Mouse (Mus musculus): ENCODE data around the gene Atg7.
"Not testable (repeated sequence)": the region's sequence is repeated elsewhere in the genome, so short reads cannot be mapped to it uniquely, and the experiment has no call there.

The Atg7 gene

GRCm38 (mm10) chr6:114642601-114643528 is at the start of gene Atg7:
Gene Atg7, plus strand, starts transcription at chr6:114643097.
- DNase-seq (ENCODE audit: low spot score), result peak; percentile 87

DNA sequence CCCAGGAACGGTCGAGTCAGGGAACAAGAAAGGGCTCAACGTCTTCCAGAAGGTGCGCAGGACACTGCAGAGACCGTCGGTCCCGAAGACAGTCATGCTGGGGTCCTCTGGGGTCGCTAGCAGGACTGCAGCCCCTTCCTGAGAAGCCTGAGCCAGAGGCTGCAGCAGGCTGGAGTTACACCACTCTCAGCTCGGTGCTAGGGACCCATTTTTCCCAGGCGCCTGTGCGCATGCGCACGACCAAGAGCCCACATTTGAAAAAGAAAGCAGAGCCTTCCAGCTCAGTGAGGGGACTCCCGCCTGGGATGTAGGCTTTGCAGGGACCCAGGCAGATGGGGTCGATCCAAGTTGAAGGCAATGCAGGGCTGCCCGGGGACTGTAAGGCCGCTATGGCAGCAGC is 28.8 kb upstream of the Atg7 start:
- not testable (repeated sequence) for DNase-seq (ENCODE audit: low spot score)

- not testable (repeated sequence) for DNase-seq (ENCODE audit: low spot score)
Observed at GRCm38 (mm10) chr6:114633886-114634285, 9.0 kb upstream of the Atg7 start.

DNA sequence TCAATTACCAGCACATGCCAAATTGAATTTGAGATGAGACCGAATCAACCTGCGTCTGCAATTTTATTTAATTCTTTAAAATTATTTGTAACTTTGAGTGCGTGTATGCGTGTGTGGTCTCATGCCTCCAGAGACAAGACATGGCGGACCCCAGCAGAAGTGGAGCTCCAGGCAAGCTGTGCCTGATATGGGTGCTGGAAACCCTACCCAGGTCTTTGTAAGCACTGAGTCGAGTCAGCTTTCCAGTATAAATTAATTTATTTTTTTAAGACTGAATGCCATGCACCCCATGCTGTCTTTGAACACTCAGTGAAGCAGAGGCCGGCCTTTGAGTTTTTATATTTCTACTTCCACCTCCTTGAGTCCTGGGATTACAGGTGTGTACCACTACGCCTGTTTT is 819 bp downstream of the Atg7 start:
- DNase-seq (ENCODE audit: low spot score), result no peak

- no peak for DNase-seq (ENCODE audit: low spot score)
Observed at GRCm38 (mm10) chr6:114644531-114644930, 1.6 kb downstream of the Atg7 start.

DNA sequence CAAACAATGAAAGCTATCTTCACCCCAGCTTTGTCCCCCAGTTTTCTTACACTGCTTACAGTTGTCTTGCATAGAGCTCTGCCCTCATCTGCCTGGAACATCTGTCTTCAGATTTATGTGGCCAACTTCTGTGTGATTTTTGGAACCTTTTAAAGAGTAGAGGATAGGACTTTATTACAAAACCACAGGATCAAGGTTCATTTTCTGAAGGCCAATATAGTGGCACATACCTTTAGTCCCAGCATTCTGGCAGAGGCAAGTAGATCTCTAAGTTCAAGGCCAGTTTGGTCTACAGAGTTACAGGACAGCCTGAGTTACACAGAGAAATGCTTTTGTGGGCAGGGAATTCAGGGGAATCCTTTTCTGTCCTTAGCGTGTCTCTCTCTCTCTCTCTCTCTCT is 3.3 kb downstream of the Atg7 start:
- no peak for DNase-seq (ENCODE audit: low spot score)

DNA sequence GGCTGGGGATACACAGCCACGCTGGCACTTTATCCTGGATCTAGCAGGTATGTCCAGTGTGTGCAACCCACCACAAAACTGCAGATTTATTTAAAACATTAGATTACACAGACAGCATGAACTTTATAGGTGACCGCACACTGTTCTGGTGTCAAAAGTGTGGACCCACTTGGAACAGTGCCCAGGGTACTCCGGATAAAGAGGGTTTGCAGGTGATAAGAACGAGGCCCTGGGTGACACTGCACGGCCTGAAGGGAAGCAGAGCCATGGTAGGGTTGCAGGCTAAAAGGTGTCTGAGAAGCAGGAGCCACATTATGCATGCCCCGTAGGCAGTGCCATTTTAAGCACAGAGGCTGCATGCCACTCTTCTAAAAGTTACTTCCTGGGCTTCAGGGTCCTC is 4.1 kb downstream of the Atg7 start:
- no peak for DNase-seq (ENCODE audit: low spot score)

DNA sequence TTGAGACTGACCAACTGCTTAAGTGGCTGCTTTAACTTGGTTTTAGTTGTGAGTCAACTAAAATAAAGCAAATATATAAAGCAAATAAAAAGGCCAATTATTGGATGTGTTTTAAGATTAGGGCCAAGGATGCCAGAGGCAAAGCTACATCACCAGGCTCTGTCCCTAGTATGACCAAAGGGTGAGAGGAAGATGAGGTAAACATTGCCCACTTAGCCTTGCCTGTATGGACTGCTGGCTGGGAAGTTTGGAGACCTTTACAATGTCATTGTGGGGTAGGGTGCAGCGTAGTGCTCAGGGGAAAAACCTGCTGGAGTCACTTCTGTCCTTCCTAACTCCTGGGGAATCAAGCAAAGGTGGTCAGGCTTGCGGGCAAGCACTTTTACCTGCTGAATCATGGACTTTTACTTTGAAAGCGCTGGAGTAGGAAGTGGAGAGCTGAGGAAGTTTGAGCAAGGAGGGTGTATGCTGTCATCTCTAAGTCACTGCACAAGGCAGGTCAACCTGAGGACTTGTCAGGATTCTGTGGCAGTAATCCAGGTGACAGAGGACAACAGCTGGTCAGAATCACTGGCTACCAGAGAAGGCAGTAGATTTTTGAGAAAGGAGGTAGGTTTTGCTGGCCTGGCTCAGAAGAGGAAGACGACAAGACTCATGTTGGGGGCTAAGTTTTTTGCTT is 5.6 kb downstream of the Atg7 start:
- DNase-seq (ENCODE audit: low spot score), result no peak

- no peak for DNase-seq (ENCODE audit: low spot score)
Observed at GRCm38 (mm10) chr6:114652209-114652608, 9.3 kb downstream of the Atg7 start.

DNA sequence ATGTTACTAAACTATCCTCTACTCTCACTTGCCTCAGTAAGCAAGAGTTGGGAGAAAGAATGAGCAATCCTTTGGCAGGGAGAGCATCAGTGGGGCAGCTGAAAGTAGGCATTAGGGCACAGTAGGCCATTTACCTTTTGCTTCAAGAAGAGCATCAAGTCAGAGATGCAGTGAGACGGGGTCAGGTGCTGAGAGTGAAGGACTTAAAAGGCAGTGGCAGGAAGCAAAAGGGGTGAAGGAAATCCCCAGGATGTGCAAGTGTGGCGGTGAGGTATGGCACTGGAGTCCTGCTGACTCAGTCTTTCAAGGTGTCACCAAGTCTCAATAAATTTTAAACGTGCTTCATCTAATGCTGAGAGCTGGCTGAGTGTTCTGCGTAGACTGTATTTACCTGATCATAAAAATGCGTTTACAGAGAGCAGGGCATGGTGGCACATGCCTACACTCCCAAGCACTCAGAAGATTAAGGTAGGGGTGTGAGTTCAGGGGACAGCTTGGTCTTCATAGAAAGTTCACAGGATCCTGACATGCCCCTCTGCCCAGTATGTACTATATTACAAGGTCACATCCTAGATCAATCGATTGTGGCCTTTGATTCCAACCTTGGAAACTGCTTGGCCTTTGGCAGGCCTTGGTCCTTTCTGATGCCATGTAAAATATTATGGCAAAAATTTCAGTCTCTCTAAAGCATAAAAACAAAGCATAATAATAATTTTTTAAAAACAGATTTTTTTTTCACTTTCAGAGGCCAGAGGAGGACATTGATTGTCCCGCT is 14.1 kb downstream of the Atg7 start:
- DNase-seq (ENCODE audit: low spot score), result no peak

DNA sequence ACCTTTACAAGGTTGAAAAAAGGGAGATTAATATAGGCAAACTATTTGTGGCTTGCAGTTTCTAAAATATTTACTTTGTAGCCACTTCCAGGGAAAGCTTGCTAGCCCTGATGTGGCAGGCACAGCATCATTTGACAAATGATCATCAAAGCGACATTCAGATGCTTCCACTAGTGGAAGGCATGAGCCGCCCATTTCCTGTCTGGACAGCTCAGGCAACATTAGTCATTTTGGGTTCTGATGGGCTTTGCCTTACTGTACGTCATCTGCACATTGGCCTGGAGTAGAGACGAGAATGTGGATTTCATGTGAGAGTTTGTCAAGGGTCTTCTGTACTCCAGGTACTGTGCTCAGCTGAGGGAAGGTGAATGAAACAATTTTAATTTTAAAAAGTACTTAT is 14.9 kb downstream of the Atg7 start:
- DNase-seq (ENCODE audit: low spot score), result no peak

GRCm38 (mm10) chr6:114659278-114659991 is 16.5 kb downstream of the Atg7 start:
- no peak for DNase-seq (ENCODE audit: low spot score)

DNA sequence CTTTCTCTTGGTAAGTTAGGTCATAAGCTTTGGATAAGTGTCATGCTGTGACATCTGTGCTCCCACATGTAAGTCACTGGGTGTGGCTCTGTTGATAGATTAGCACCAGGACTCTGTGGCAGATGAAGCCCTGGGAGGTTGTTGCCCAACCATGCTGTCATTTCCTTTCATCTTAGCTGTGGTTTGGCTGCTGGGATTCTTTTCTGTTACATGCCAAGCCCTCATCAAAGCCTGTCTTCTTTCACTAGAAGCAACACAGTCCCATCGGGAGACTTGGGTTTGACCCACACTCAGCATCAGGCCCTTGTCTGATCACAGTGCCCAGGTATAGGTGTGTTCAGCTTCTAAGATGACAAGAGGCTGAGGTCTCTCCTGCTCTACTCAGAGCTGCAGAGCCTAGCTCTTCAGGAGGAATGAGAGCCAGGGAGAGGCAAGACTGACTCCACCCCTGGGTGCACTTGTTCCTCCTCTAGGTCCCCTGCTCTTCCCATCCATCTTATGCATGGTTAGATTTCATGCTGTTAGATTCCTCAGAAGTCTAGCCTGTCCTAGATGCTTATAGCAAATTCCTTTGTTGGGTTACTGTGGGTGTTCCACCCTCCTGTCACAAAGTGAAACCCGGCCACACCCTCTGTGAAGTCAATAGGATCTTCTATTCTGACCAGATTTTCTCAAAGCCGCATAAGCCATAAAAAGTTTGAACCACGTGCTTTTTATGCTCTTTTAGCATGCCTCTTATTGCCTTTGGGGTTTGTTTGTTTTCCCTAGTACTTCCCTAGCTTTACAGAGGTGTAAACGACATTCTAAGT is 17.3 kb downstream of the Atg7 start:
- DNase-seq (ENCODE audit: low spot score), result no peak

GRCm38 (mm10) chr6:114663707-114664106 is 20.8 kb downstream of the Atg7 start:
- no peak for DNase-seq (ENCODE audit: low spot score)

DNA sequence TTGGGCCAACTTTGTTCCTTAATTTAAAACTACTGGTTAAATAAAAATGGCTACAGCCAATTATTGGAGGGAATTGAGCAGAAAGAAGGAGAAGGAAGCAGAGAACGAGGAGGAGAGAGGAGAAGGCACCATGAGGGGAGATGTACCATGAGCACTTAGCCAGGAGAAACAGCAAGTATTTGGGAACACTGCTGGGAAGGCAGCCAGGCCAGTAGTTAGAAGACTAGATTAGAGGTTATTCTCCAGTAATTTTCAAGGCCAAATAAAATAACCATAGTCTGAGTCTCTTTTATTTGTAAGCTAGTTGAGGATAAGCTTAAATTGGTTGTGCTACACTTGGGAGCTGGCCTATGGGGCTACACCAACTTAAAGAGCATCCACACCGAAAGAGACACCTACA is 21.8 kb downstream of the Atg7 start:
- no peak for DNase-seq (ENCODE audit: low spot score)

DNA sequence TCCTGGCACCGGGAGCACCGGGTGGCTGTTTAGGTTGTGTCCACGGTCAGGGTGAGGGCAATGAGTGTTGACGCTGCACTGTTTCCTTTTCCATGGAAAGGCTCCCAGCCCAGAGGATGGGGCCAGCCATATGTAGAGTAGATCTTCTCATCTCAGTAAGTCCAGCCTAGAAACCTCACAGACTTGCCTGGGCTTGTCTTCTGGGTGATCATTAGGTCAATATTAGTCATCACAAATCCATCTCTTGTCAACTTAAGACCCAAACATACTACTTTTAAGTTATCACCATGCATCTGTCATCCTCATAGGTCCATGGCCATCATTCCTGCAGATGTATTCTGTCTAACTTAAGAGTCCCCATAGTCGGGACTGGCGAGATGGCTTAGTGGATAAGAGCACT is 24.6 kb downstream of the Atg7 start:
- no peak for DNase-seq (ENCODE audit: low spot score)

DNA sequence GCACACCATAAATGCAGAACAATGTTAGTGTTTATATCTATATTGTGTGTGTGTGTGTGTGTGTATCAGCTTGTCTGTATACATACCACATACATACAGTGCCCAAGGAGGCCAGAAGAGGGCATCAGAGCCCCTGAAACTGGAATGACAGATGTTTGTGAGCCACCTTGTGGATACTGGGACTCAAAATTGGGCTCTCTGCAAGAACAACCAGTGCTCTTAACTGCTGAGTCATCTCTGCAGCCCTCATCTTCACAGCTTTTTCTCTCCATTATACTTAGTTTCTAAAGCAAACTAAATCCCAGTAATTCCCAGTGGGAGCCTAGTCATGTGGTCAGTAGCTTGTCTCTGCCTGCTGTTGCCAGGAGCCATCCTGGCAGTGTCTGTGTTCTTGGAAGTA is 31.9 kb downstream of the Atg7 start:
- DNase-seq (ENCODE audit: low spot score), result no peak

- no peak for DNase-seq (ENCODE audit: low spot score)
Observed at GRCm38 (mm10) chr6:114676091-114676490, 33.2 kb downstream of the Atg7 start.

- DNase-seq (ENCODE audit: low spot score), result no peak
Observed at GRCm38 (mm10) chr6:114682092-114682711, 39.3 kb downstream of the Atg7 start.

- DNase-seq (ENCODE audit: low spot score), result no peak
Observed at GRCm38 (mm10) chr6:114683741-114684140, 40.8 kb downstream of the Atg7 start.

DNA sequence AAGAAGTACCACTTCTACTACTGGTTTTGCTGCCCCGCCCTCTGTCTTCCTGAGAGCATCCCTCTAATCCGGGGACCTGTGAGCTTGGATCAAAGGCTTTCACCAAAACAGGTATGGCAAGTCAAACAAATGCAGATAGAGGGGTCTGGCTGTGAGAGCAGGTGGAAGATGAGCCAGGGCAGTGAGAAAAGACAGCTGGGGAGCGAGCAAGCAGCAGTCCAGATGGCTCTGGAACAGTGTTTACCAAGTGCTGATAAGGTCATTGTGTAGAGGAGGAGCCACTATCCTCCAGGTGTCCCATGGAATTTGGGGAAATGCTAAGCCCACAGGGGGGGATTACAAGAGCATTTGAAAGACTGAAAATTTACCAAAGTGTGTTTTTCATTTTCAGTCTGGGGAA is 41.5 kb downstream of the Atg7 start:
- no peak for DNase-seq (ENCODE audit: low spot score)
